9 mouse cellular contexts compared by ENCODE assay signal in the genomic region with DNA sequence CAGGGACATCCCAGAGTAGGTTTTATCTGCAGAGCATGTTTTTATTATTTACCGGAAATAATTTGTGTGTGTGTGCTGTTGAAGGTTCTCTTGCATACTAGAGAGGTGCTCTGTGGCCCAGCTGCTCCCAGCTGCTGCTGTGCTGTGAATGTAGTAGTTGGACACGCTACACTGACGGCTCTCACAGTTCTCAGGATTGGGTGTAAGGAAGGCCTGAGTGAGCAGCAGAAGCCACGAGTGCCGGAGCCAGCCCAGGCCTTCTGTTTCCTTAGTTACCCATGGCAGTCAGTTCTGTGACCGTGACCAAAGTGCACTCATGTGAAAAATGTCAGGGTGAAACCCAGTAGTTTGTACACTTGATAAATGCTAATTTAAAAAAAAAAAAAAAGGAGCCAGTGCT. TPM values are rescaled to one million over a fixed set of nuclear protein-coding genes. Genes with fewer than 3 reads are reported as not detected.
DNase-seq lines count a peak whose midpoint lies in the region; ATAC-seq and TF ChIP-seq lines count a peak whose summit lies in the region.
"Had no signal": no experiment of that assay in that cellular context is flagged by ENCODE, and none has a peak within 500 bp of the region (broad histone marks: within the 10 kb centered on the region; RNA-seq: fewer than 3 reads in every experiment).

No protein-coding gene starts in this region.

- H3K27me3 ChIP-seq in heart, embryonic 11.5 days (ENCODE audit: control insufficient read depth, insufficient read depth, low read length), result no peaks in the 10 kb centered on the region
- no peaks in the 10 kb centered on the region for H3K27me3 ChIP-seq in kidney, embryonic 14.5 days (ENCODE audit: control insufficient read depth, insufficient read depth, low read length)
- H3K27me3 ChIP-seq in liver, postnatal 0 days (ENCODE audit: insufficient read depth, low read length), result no peaks in the 10 kb centered on the region

- no peak for TF ChIP-seq CTCF in liver, postnatal 0 days (IDR thresholded peaks at IDR 0.05; ENCODE audit: low read depth)

- H3K36me3 ChIP-seq in heart, embryonic 11.5 days (ENCODE audit: control insufficient read depth, insufficient read depth, low read length), result peaks cover 16% of the 10 kb centered on the region
- peaks cover 36% of the 10 kb centered on the region for H3K36me3 ChIP-seq in kidney, embryonic 14.5 days (ENCODE audit: control insufficient read depth, insufficient read depth, low read length)
- peaks cover 26% of the 10 kb centered on the region for H3K36me3 ChIP-seq in liver, postnatal 0 days (replicated peaks; ENCODE audit: insufficient read depth, low read length)

- no peaks in the 10 kb centered on the region for H3K9me3 ChIP-seq in heart, embryonic 11.5 days (replicated peaks; ENCODE audit: control insufficient read depth, low read length)
- no peaks in the 10 kb centered on the region for H3K9me3 ChIP-seq in kidney, embryonic 14.5 days (ENCODE audit: control insufficient read depth, low read length)
- no peaks in the 10 kb centered on the region for H3K9me3 ChIP-seq in liver, postnatal 0 days (ENCODE audit: low read length)

- no peak overlapping the region for H3K27ac ChIP-seq in heart, embryonic 11.5 days (ENCODE audit: low read depth, low read length)
- peak overlapping the region; percentile 37; the same call in 1 of the 2 replicates for H3K27ac ChIP-seq in kidney, embryonic 14.5 days (ENCODE audit: low read depth, low read length)
- H3K27ac ChIP-seq in liver, postnatal 0 days (ENCODE audit: low read depth), result no peak overlapping the region

- 91% methylated on average over 6 of the region's 6 CpGs for WGBS in heart, embryonic 11.5 days (ENCODE audit: insufficient replicate concordance)
- 43% methylated on average over 6 of the region's 6 CpGs for WGBS in kidney, embryonic 14.5 days
- 67% methylated on average over 6 of the region's 6 CpGs for WGBS in liver, postnatal 0 days (ENCODE audit: insufficient replicate concordance)

- no peak overlapping the region for H3K9ac ChIP-seq in heart, embryonic 11.5 days (ENCODE audit: low read depth, low read length)
- H3K9ac ChIP-seq in kidney, embryonic 14.5 days (ENCODE audit: low read depth, low read length), result no peak overlapping the region
- H3K9ac ChIP-seq in liver, postnatal 0 days (replicated peaks), result no peak overlapping the region
- H3K9ac ChIP-seq: lung, embryonic 14.5 days had no signal

- H3K4me3 ChIP-seq in heart, embryonic 11.5 days (ENCODE audit: low read depth, low read length), result no peak overlapping the region
- no peak overlapping the region for H3K4me3 ChIP-seq in kidney, embryonic 14.5 days (ENCODE audit: low read length)
- H3K4me3 ChIP-seq in liver, postnatal 0 days (ENCODE audit: low read depth, low read length), result no peak overlapping the region

- DNase-seq in heart, adult 11 months, result peak; percentile 98
- DNase-seq in A20 (ENCODE audit: low read depth, low spot score) (peak; percentile 85), liver (no peak)
- peak; percentile 70 to 75 for DNase-seq in heart, adult 9 months (ENCODE audit: low spot score in 2 of 2)
- no peak for DNase-seq in liver, postnatal 0 days
- DNase-seq in c-Kit-positive CD71-positive TER-119-positive erythroid progenitor cells, embryonic 14.5 days (ENCODE audit: low spot score), result no peak
- DNase-seq: lung, embryonic 14.5 days had no signal

- peaks cover 17% of the 10 kb centered on the region for H3K4me1 ChIP-seq in heart, embryonic 11.5 days (ENCODE audit: control insufficient read depth, insufficient read depth, low read length)
- peaks cover 12% of the 10 kb centered on the region; the same call in 1 of the 2 replicates for H3K4me1 ChIP-seq in kidney, embryonic 14.5 days (ENCODE audit: control insufficient read depth, insufficient read depth, low read length)
- H3K4me1 ChIP-seq in liver, postnatal 0 days (ENCODE audit: insufficient read depth), result no peaks in the 10 kb centered on the region

- no peak overlapping the region for H3K4me2 ChIP-seq in heart, embryonic 11.5 days
- no peak overlapping the region for H3K4me2 ChIP-seq in kidney, embryonic 14.5 days (replicated peaks; ENCODE audit: low read depth, low read length)
- no peak overlapping the region for H3K4me2 ChIP-seq in liver, postnatal 0 days (ENCODE audit: low read depth, low read length)
- H3K4me2 ChIP-seq: lung, embryonic 14.5 days had no signal

- TF ChIP-seq EP300 in liver, postnatal 0 days (IDR thresholded peaks at IDR 0.05; ENCODE audit: low read depth), result no peak

- ATAC-seq in heart, embryonic 11.5 days (replicated peaks; ENCODE audit: insufficient number of reproducible peaks, low FRiP score, low TSS enrichment), result no peak
- peak; percentile 79 for ATAC-seq in kidney, embryonic 14.5 days (ENCODE audit: low FRiP score, low TSS enrichment)
- ATAC-seq in liver, postnatal 0 days, result no peak

RNA-seq across cellular contexts. Expression of a gene that starts 25.2 kb away (rescaled TPM):
- polyA plus RNA-seq in heart, embryonic 11.5 days (2014; fragmentation: Nextera tagmentation; extraction: Ambion mirVana), result 30.5 and 33.6 TPM in 2 replicates
- 35.6 and 55.9 TPM in 2 replicates for polyA plus RNA-seq in kidney, embryonic 14.5 days (2014; fragmentation: Nextera tagmentation; extraction: Ambion mirVana)
- 5.8 and 5.9 TPM in 2 replicates for polyA plus RNA-seq in liver, postnatal 0 days (2015; fragmentation: Nextera tagmentation; extraction: Ambion mirVana)

Comparison
In these comparisons a context has a peak if more than half of its experiments do, and no peak if none do; other contexts are left out.
1. DNase-seq: peak in heart, adult 11 months (single experiment), A20 (single experiment) and heart, adult 9 months (2 of 2); none in liver, postnatal 0 days (single experiment), c-Kit-positive CD71-positive TER-119-positive erythroid progenitor cells, embryonic 14.5 days (single experiment) and liver (single experiment).